ENCODE assay signal across 7 mouse cellular contexts in genomic region chr14:34548391-34549001, GRCm38 (mm10). TPM values are rescaled to one million over a fixed set of nuclear protein-coding genes. Genes with fewer than 3 reads are reported as not detected.
DNase-seq lines count a peak whose midpoint lies in the region; ATAC-seq lines count a peak whose summit lies in the region.

No protein-coding gene starts in this region.

- peak; percentile 61 to 89 for DNase-seq in adrenal gland, adult (ENCODE audit: inconsistent age in 2 of 2, low spot score in 1 of 2)
- peak; percentile 73 to 75 for DNase-seq in cerebellum, postnatal 25 days
- peak; percentile 81 for DNase-seq in gastrocnemius, postnatal 14 days
- peak; percentile 40 for DNase-seq in induced T-regulatory cell, adult 2 months (ENCODE audit: low read depth)
- peak; percentile 63 to 68 for DNase-seq in left cerebral cortex, postnatal 36 days (ENCODE audit: low spot score in 2 of 2)
- DNase-seq in right cerebral cortex, postnatal 4 days: peak; percentile 57

- intact Hi-C loops in gastrocnemius, postnatal 14 days (cut with DNase I; ENCODE audit: low total_unique reads): loop anchor here (5.0 to 10.0 kb wide), 2 partner anchors 46 to 94 kb away; partner anchors contain the start of gene Bmpr1a
- intact Hi-C loops in left cerebral cortex, postnatal 36 days (cut with DNase I): loop anchor here (1.0 to 2.0 kb wide), 2 partner anchors 46 to 90 kb away; no protein-coding TSS in a partner anchor

- peak; percentile 25; the same call in 1 of the 2 replicates for ATAC-seq in megakaryocyte-erythroid progenitor cell, adult 5-6 weeks (replicated peaks; ENCODE audit: low FRiP score, low TSS enrichment, poor library complexity, severe bottlenecking)

RNA-seq across cellular contexts. Expression of gene 9230112D13Rik, which starts 25.9 kb away (rescaled TPM):
- not detected for total RNA-seq in gastrocnemius, postnatal 14 days (2021)
- not detected for total RNA-seq in left cerebral cortex, postnatal 36 days (2021)
- total RNA-seq in megakaryocyte-erythroid progenitor cell, adult 5-6 weeks (2014; fragmentation: Nextera tagmentation): not detected in 2 replicates
- total RNA-seq in megakaryocyte-erythroid progenitor cell, adult 5-6 weeks (2017): not detected in 2 replicates

RNA-seq across cellular contexts. Expression of gene Ldb3, which starts 40.0 kb away (rescaled TPM):
- 1,000 to 10,000 TPM; 1,741 to 1,856 TPM for total RNA-seq in gastrocnemius, postnatal 14 days (2021)
- total RNA-seq in left cerebral cortex, postnatal 36 days (2021): 1 to 10 TPM; 2.8 to 3.3 TPM
- total RNA-seq in megakaryocyte-erythroid progenitor cell, adult 5-6 weeks (2014; fragmentation: Nextera tagmentation): not detected in 2 replicates
- total RNA-seq in megakaryocyte-erythroid progenitor cell, adult 5-6 weeks (2017): not detected in 2 replicates

RNA-seq across cellular contexts. Expression of gene Bmpr1a, which starts 45.4 kb away (rescaled TPM):
- 10 to 100 TPM; 65.3 to 69.9 TPM for total RNA-seq in gastrocnemius, postnatal 14 days (2021)
- 10 to 100 TPM; 34.3 to 38.3 TPM for total RNA-seq in left cerebral cortex, postnatal 36 days (2021)
- total RNA-seq in megakaryocyte-erythroid progenitor cell, adult 5-6 weeks (2014; fragmentation: Nextera tagmentation): 0.49 TPM in 1 of 2 replicates, not detected in the other
- total RNA-seq in megakaryocyte-erythroid progenitor cell, adult 5-6 weeks (2017): not detected in 2 replicates

RNA-seq across cellular contexts. Expression of gene Opn4, which starts 51.4 kb away (rescaled TPM):
- total RNA-seq in gastrocnemius, postnatal 14 days (2021): not detected
- not detected for total RNA-seq in left cerebral cortex, postnatal 36 days (2021)
- not detected in 2 replicates for total RNA-seq in megakaryocyte-erythroid progenitor cell, adult 5-6 weeks (2014; fragmentation: Nextera tagmentation)
- not detected in 2 replicates for total RNA-seq in megakaryocyte-erythroid progenitor cell, adult 5-6 weeks (2017)

Comparison
In these comparisons a context has a peak if more than half of its experiments do, and no peak if none do; other contexts are left out.
1. Peak in every context shown above with its lines: DNase-seq and ATAC-seq.
2. RNA of gene Ldb3, which starts 40.0 kb away (total RNA-seq): 1,741 to 1,856 TPM in gastrocnemius, postnatal 14 days; 2.8 to 3.3 TPM in left cerebral cortex, postnatal 36 days and not detected in megakaryocyte-erythroid progenitor cell, adult 5-6 weeks; every median in the first group is over 100 times any median in the second.
3. RNA of gene Bmpr1a, which starts 45.4 kb away (total RNA-seq): 65.3 to 69.9 TPM in gastrocnemius, postnatal 14 days and 34.3 to 38.3 TPM in left cerebral cortex, postnatal 36 days; 0.49 TPM in megakaryocyte-erythroid progenitor cell, adult 5-6 weeks; every median in the first group is over 10 times any median in the second.